Mouse (Mus musculus): ENCODE measurements around the gene Rap1gap. TPM values are rescaled to one million over a fixed set of nuclear protein-coding genes. Genes with fewer than 3 reads are reported as not detected.
A peak's percentile ranks its signal among the peaks of the same experiment; 100 is the strongest.

Rap1gap gene
- total and polyA plus RNA-seq, 3 experiments: 7.7 to 42.6 TPM; not detected in 1

GRCm38 (mm10) chr4:137676057-137676456, 11.5 kb downstream of the Rap1gap start:
- H3K9ac ChIP-seq (ENCODE audit: control insufficient read depth, low read depth, low read length, poor library complexity, severe bottlenecking): no peak overlapping the region
- no peaks in the 10 kb centered on the region for H3K79me2 ChIP-seq (ENCODE audit: control insufficient read depth, insufficient read depth, low read length, poor library complexity)
- no peaks in the 10 kb centered on the region for H3K4me1 ChIP-seq (ENCODE audit: control insufficient read depth in 1 of 2, insufficient read depth in 2 of 2, low read length in 2 of 2)
- no peak for TF ChIP-seq JUND (IDR thresholded peaks at IDR 0.05; ENCODE audit: low read depth, low read length)
- TF ChIP-seq ZKSCAN1 (IDR thresholded peaks at IDR 0.05; ENCODE audit: low read depth, low read length): no peak
- TF ChIP-seq RAD21 (IDR thresholded peaks at IDR 0.05; ENCODE audit: low read depth, low read length): peak; percentile 85
- peak; percentile 43 for TF ChIP-seq MXI1 (IDR thresholded peaks at IDR 0.05; ENCODE audit: low read depth, low read length)
- peak; percentile 81 to 90 (median 86) for TF ChIP-seq CTCF (IDR thresholded peaks at IDR 0.05 in 2 of 3, conservative IDR thresholded peaks at IDR 0.05 in 1 of 3; ENCODE audit: control insufficient read depth in 1 of 3, insufficient read depth in 1 of 3, low read depth in 2 of 3, low read length in 3 of 3, poor library complexity in 1 of 3, severe bottlenecking in 1 of 3)
- no peak for TF ChIP-seq KAT2A (conservative IDR thresholded peaks at IDR 0.05; ENCODE audit: low read depth, low read length)
- TF ChIP-seq ELF1 (IDR thresholded peaks at IDR 0.05; ENCODE audit: low read depth, low read length): no peak
- no peak for TF ChIP-seq POLR2AphosphoS2 (IDR thresholded peaks at IDR 0.05; ENCODE audit: low read length)
- peak; percentile 87 for TF ChIP-seq ZC3H11A (IDR thresholded peaks at IDR 0.05; ENCODE audit: low read depth, low read length)
- no peak for TF ChIP-seq CHD1 (IDR thresholded peaks at IDR 0.05; ENCODE audit: low read depth, low read length)
- TF ChIP-seq MYB (IDR thresholded peaks at IDR 0.05; ENCODE audit: low read depth, low read length): no peak
- TF ChIP-seq GATA1 (IDR thresholded peaks at IDR 0.05; ENCODE audit: low read depth, low read length): no peak
- TF ChIP-seq TAL1 (IDR thresholded peaks at IDR 0.05; ENCODE audit: low read length): no peak
- TF ChIP-seq ZMIZ1 (IDR thresholded peaks at IDR 0.05; ENCODE audit: low read depth, low read length): no peak
- no peak for TF ChIP-seq MEF2A (IDR thresholded peaks at IDR 0.05; ENCODE audit: extremely low read depth, insufficient replicate concordance, low read depth, low read length, poor library complexity, severe bottlenecking)
- TF ChIP-seq USF1 (IDR thresholded peaks at IDR 0.05; ENCODE audit: low read depth, low read length): no peak
- peak; percentile 39; the same call in 1 of the 2 replicates for TF ChIP-seq BHLHE40 (IDR thresholded peaks at IDR 0.05; ENCODE audit: borderline replicate concordance, low read depth, low read length)
- no peak for TF ChIP-seq MYC (IDR thresholded peaks at IDR 0.05; ENCODE audit: low read depth, low read length)
- TF ChIP-seq NRF1 (IDR thresholded peaks at IDR 0.05; ENCODE audit: insufficient read depth, low read depth, low read length, poor library complexity, severe bottlenecking): no peak
- 0 out of 2 replicates have a peak, but pooled peaks have one; percentile 18 for TF ChIP-seq HCFC1 (IDR thresholded peaks at IDR 0.05; ENCODE audit: low read depth, low read length)
- no peak for TF ChIP-seq TBP (IDR thresholded peaks at IDR 0.05; ENCODE audit: low read depth, low read length)
- TF ChIP-seq MAFK (IDR thresholded peaks at IDR 0.05; ENCODE audit: borderline replicate concordance, low read depth, low read length): no peak
- TF ChIP-seq SMC3 (IDR thresholded peaks at IDR 0.05; ENCODE audit: low read depth, low read length): peak; percentile 77
- TF ChIP-seq SIN3A (IDR thresholded peaks at IDR 0.05; ENCODE audit: low read length): peak; percentile 87
- no peak for TF ChIP-seq TCF12 (IDR thresholded peaks at IDR 0.05; ENCODE audit: low read depth, low read length)
- TF ChIP-seq POLR2AphosphoS5 (IDR thresholded peaks at IDR 0.05; ENCODE audit: borderline replicate concordance, low read depth, low read length): no peak
- no peak for TF ChIP-seq ZNF384 (IDR thresholded peaks at IDR 0.05; ENCODE audit: low read depth, low read length)
- TF ChIP-seq UBTF (IDR thresholded peaks at IDR 0.05; ENCODE audit: borderline replicate concordance, insufficient read depth, low read depth, low read length): no peak
- no peak for TF ChIP-seq E2F4 (IDR thresholded peaks at IDR 0.05; ENCODE audit: borderline replicate concordance, low read depth, low read length)
- TF ChIP-seq GABPA (IDR thresholded peaks at IDR 0.05; ENCODE audit: low read depth, low read length): no peak
- TF ChIP-seq NELFE (IDR thresholded peaks at IDR 0.05; ENCODE audit: low read depth, low read length): no peak
- TF ChIP-seq USF2 (IDR thresholded peaks at IDR 0.05; ENCODE audit: borderline replicate concordance in 1 of 2, insufficient read depth in 1 of 2, low read depth in 1 of 2, low read length in 2 of 2): no peak
- no peaks in the 10 kb centered on the region for H3K9me3 ChIP-seq (replicated peaks; ENCODE audit: insufficient read depth, low read length)
- H3K4me3 ChIP-seq (ENCODE audit: control insufficient read depth in 1 of 2, insufficient read depth in 1 of 2, low read depth in 2 of 2, low read length in 2 of 2): no peak overlapping the region
- H3K27ac ChIP-seq (ENCODE audit: control insufficient read depth, low read depth, low read length): no peak overlapping the region
- peak; percentile 66 for DNase-seq (ENCODE audit: low read depth, low spot score)
- peaks cover 0 to 5% of the 10 kb centered on the region in 2 experiments; a peak in 3 of 4 replicates for H3K27me3 ChIP-seq (ENCODE audit: control insufficient read depth in 1 of 2, insufficient read depth in 2 of 2, low read length in 2 of 2)
- H3K36me3 ChIP-seq (ENCODE audit: control insufficient read depth in 1 of 2, insufficient read depth in 2 of 2, low read length in 2 of 2): no peaks in the 10 kb centered on the region

Data from MEL (cell line).